8 mouse cellular contexts compared by ENCODE assay signal in the genomic region with DNA sequence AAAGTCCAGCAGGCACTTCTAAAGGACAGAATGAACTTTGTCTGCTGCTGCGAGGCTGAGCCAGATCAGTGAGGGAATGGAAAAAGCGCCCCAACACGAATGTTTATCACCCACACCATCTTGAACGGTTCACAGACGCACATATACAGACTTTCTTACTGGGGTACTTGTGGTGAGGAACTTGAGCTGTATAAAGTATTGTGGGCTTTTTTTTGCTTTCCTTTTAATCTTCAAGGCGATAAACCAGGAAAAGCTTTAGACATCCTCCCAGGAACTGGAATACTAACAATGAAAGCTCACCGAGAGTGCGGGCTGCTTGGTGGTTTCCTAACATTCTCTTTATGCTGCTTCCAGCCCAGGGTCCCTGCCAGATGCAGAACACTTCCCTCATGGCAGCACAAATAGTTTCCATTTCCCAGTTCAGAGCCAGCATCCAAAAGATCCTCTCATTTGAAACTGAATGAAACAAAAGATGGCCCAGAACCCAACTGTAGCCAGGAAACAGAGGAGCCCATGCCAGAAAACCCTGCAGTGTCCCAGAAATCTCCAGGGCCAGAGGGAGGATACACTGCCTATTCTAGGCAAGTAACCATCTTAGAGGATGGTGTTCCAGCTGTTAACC. TPM values are rescaled to one million over a fixed set of nuclear protein-coding genes. Genes with fewer than 3 reads are reported as not detected.
A peak's percentile ranks its signal among the peaks of the same experiment; 100 is the strongest.
DNase-seq lines count a peak whose midpoint lies in the region; ATAC-seq and TF ChIP-seq lines count a peak whose summit lies in the region.

No protein-coding gene starts in this region.

- H3K36me3 ChIP-seq in hindbrain, embryonic 14.5 days (replicated peaks; ENCODE audit: control insufficient read depth, insufficient read depth): no peaks in the 10 kb centered on the region
- H3K36me3 ChIP-seq in hindbrain, embryonic 13.5 days: no peaks in the 10 kb centered on the region
- H3K36me3 ChIP-seq in stomach, postnatal 0 days (ENCODE audit: control insufficient read depth, insufficient read depth, low read length): no peaks in the 10 kb centered on the region

- peak overlapping the region; percentile 38; the same call in 1 of the 2 replicates for H3K27ac ChIP-seq in hindbrain, embryonic 14.5 days
- H3K27ac ChIP-seq in hindbrain, embryonic 13.5 days: no peak overlapping the region
- peak overlapping the region; percentile 69 for H3K27ac ChIP-seq in stomach, postnatal 0 days (replicated peaks)

- 73% methylated on average over 8 of the region's 8 CpGs for WGBS in hindbrain, embryonic 14.5 days
- 72% methylated on average over 8 of the region's 8 CpGs for WGBS in hindbrain, embryonic 13.5 days
- 19% methylated on average over 8 of the region's 8 CpGs for WGBS in stomach, postnatal 0 days

- H3K9ac ChIP-seq in hindbrain, embryonic 14.5 days: no peak overlapping the region
- H3K9ac ChIP-seq in hindbrain, embryonic 13.5 days: no peak overlapping the region
- H3K9ac ChIP-seq in stomach, postnatal 0 days (ENCODE audit: low read length): no peak overlapping the region; the same call in 1 of the 2 replicates

- H3K4me1 ChIP-seq in hindbrain, embryonic 14.5 days (replicated peaks; ENCODE audit: control insufficient read depth, insufficient read depth, low read length): no peaks in the 10 kb centered on the region
- no peaks in the 10 kb centered on the region; the same call in 1 of the 2 replicates for H3K4me1 ChIP-seq in hindbrain, embryonic 13.5 days (replicated peaks)
- no peaks in the 10 kb centered on the region for H3K4me1 ChIP-seq in stomach, postnatal 0 days (replicated peaks; ENCODE audit: control insufficient read depth, insufficient read depth)

- H3K4me3 ChIP-seq in hindbrain, embryonic 14.5 days (replicated peaks; ENCODE audit: low read length): no peak overlapping the region
- no peak overlapping the region for H3K4me3 ChIP-seq in hindbrain, embryonic 13.5 days
- no peak overlapping the region for H3K4me3 ChIP-seq in stomach, postnatal 0 days (ENCODE audit: low read depth, low read length)

- no peak for TF ChIP-seq CTCF in brain, embryonic 14.5 days (IDR thresholded peaks at IDR 0.05; ENCODE audit: borderline replicate concordance, extremely low read depth, insufficient read depth, insufficient read length)
- no peak for TF ChIP-seq CTCF in stomach, postnatal 0 days (IDR thresholded peaks at IDR 0.05; ENCODE audit: low read depth)

- H3K27me3 ChIP-seq in hindbrain, embryonic 14.5 days (ENCODE audit: control insufficient read depth, insufficient read depth, low read length): no peaks in the 10 kb centered on the region
- H3K27me3 ChIP-seq in hindbrain, embryonic 13.5 days: no peaks in the 10 kb centered on the region
- H3K27me3 ChIP-seq in stomach, postnatal 0 days (ENCODE audit: control insufficient read depth, insufficient read depth, low read length): no peaks in the 10 kb centered on the region

- peak; percentile 21; the same call in 1 of the 2 replicates for ATAC-seq in hindbrain, embryonic 14.5 days (ENCODE audit: low FRiP score)
- no peak for ATAC-seq in hindbrain, embryonic 13.5 days (ENCODE audit: low FRiP score)
- ATAC-seq in stomach, postnatal 0 days (ENCODE audit: low FRiP score, low TSS enrichment): peak; percentile 66; the same call in 1 of the 2 replicates

- no peak for TF ChIP-seq POLR2A in brain, embryonic 14.5 days (IDR thresholded peaks at IDR 0.05; ENCODE audit: borderline replicate concordance, extremely low read depth, insufficient read depth, insufficient read length, poor library complexity, severe bottlenecking)

- H3K9me3 ChIP-seq in hindbrain, embryonic 14.5 days (ENCODE audit: control insufficient read depth, low read length): no peaks in the 10 kb centered on the region
- no peaks in the 10 kb centered on the region for H3K9me3 ChIP-seq in hindbrain, embryonic 13.5 days
- H3K9me3 ChIP-seq in stomach, postnatal 0 days (ENCODE audit: control insufficient read depth, low read length): no peaks in the 10 kb centered on the region

- intact Hi-C loops in gastrocnemius, postnatal 36 days (cut with DNase I): no loop called here
- intact Hi-C loops in left cerebral cortex, postnatal 4 days (cut with DNase I): no loop called here

- no peak for TF ChIP-seq EP300 in stomach, postnatal 0 days (optimal IDR thresholded peaks at IDR 0.05)

- no peak for DNase-seq in hindbrain, embryonic 14.5 days (ENCODE audit: low spot score)
- DNase-seq in brain, embryonic 14.5 days (ENCODE audit: low read depth): peak; percentile 49
- peak; percentile 35 to 67 for DNase-seq in gastrocnemius, postnatal 36 days
- peak; percentile 7 for DNase-seq in kidney, adult 18-20 months
- DNase-seq in left cerebral cortex, postnatal 4 days: peak; percentile 29
- DNase-seq in stomach, postnatal 0 days (ENCODE audit: low spot score): no peak
- no peak for DNase-seq in embryo, embryonic 9.5 days (ENCODE audit: extremely low spot score)

- no peak overlapping the region for H3K4me2 ChIP-seq in hindbrain, embryonic 14.5 days (replicated peaks)
- H3K4me2 ChIP-seq in hindbrain, embryonic 13.5 days: no peak overlapping the region
- H3K4me2 ChIP-seq in stomach, postnatal 0 days (replicated peaks; ENCODE audit: low read depth): peak overlapping the region; percentile 23; the same call in 1 of the 2 replicates

RNA-seq across cellular contexts. Expression of a gene that starts 43.3 kb away (rescaled TPM):
- 9.1 and 10.3 TPM in 2 replicates for polyA plus RNA-seq in hindbrain, embryonic 14.5 days (2014; fragmentation: Nextera tagmentation; extraction: Ambion mirVana)
- 7.4 and 9.0 TPM in 2 replicates for polyA plus RNA-seq in hindbrain, embryonic 13.5 days (2015; fragmentation: Nextera tagmentation; extraction: Ambion mirVana)
- polyA plus RNA-seq in brain, embryonic 14.5 days (2012; rRNA removed): 5.3 and 8.8 TPM in 2 replicates
- 1 to 10 TPM; 2.2 to 4.4 TPM for total RNA-seq in gastrocnemius, postnatal 36 days (2021)
- 10 to 100 TPM; 13.2 to 16.0 TPM for total RNA-seq in left cerebral cortex, postnatal 4 days (2021)
- polyA plus RNA-seq in stomach, postnatal 0 days (2015; fragmentation: Nextera tagmentation; extraction: Ambion mirVana): 4.7 and 4.8 TPM in 2 replicates

Comparison
In these comparisons a context has a peak if more than half of its experiments do, and no peak if none do; other contexts are left out.
1. DNase-seq: peak in brain, embryonic 14.5 days (single experiment), gastrocnemius, postnatal 36 days (2 of 2), kidney, adult 18-20 months (single experiment) and left cerebral cortex, postnatal 4 days (single experiment); none in hindbrain, embryonic 14.5 days (single experiment), stomach, postnatal 0 days (single experiment) and embryo, embryonic 9.5 days (single experiment).